Mouse (Mus musculus) E14TG2a.4 (cell line): ENCODE data around the gene Cfap97d1.
"Not testable (repeated sequence)": the region's sequence is repeated elsewhere in the genome, so short reads cannot be mapped to it uniquely, and the experiment has no call there.

ENCODE experiments used
- CTCF ChIP-seq: conservative IDR thresholded peaks from 2 replicates; pipeline ENCODE4 v1.5.1; 2014; ENCODE audit warnings: low read length
- NANOG ChIP-seq: IDR thresholded peaks from 2 replicates; pipeline ENCODE4 v1.6.1; 2014; ENCODE audit warnings: borderline replicate concordance, low read length, mixed read lengths

DNA sequence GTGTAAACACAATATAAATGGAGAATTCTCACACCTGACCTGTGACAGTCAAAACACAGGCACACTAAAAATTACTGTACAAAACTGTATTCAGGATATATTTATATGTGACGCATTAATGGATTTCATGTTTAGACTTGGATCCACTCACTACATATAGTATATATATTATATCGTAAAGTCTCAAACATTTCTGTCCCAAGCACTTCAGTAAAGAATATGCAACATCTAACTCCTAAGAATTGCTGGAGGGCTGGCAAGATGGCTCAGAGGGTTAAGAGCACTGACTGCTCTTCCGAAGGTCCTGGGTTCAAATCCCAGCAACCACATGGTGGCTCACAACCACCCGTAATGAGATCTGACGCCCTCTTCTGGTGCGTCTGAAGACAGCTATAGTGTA, 1.4 kb downstream of the Cfap97d1 start:
- TF ChIP-seq CTCF, NANOG: not testable (repeated sequence)
